Mouse (Mus musculus) megakaryocyte, embryonic 14.5 days (primary cell): ENCODE measurements around the gene Gjd3. TPM values are rescaled to one million over a fixed set of nuclear protein-coding genes. Genes with fewer than 3 reads are reported as not detected.
"Not testable (repeated sequence)": the region's sequence is repeated elsewhere in the genome, so short reads cannot be mapped to it uniquely, and the experiment has no call there.

ENCODE experiments used
- H3K27me3 ChIP-seq: replicated peaks from 2 replicates; pipeline ENCODE3; 2012; ENCODE audit warnings: inconsistent platforms
- H3K36me3 ChIP-seq: replicated peaks from 2 replicates; pipeline ENCODE3; 2012; ENCODE audit warnings: low read length, inconsistent platforms, mixed read lengths
- H3K4me1 ChIP-seq: 2 replicates; pipeline ENCODE4 v1.6.1; 2012; ENCODE audit warnings: inconsistent platforms
- H3K4me3 ChIP-seq: replicated peaks from 2 replicates; pipeline ENCODE3; 2012; ENCODE audit warnings: moderate library complexity, mild to moderate bottlenecking, inconsistent platforms
- H3K9me3 ChIP-seq: 2 replicates; pipeline ENCODE4 v1.6.1; 2012; ENCODE audit warnings: inconsistent platforms
- FLI1 ChIP-seq: IDR thresholded peaks from 2 replicates; pipeline ENCODE4 v1.6.1; 2012; ENCODE audit warnings: low read length, inconsistent platforms, mixed read lengths
- GATA1 ChIP-seq: IDR thresholded peaks from 3 replicates; pipeline ENCODE4 v1.6.1; 2012; ENCODE audit warnings: mixed read lengths, low read length, inconsistent platforms, borderline replicate concordance
- polyA plus RNA-seq: library from polyadenylated mRNA; stranded (reverse); fragments of >175 nt; gene quantifications from 2 replicates; pipeline ENCODE4 v1.2.3, GENCODE M21; 2012; ENCODE audit warnings: low replicate concordance; ENCODE audit not compliant: insufficient read depth

Gene Gjd3
- polyA plus RNA-seq, 1 experiment = not detected

GRCm38 (mm10) chr11:99010706-99011105 is 27.9 kb upstream of the Gjd3 start:
- Histone ChIP-seq H3K4me3 (no peak overlapping the region), H3K36me3 (peaks cover 96% of the 10 kb centered on the region), H3K9me3 (no peaks in the 10 kb centered on the region), H3K4me1 (no peaks in the 10 kb centered on the region), H3K27me3 (no peaks in the 10 kb centered on the region)
- TF ChIP-seq GATA1 (no peak), FLI1 (no peak)

DNA sequence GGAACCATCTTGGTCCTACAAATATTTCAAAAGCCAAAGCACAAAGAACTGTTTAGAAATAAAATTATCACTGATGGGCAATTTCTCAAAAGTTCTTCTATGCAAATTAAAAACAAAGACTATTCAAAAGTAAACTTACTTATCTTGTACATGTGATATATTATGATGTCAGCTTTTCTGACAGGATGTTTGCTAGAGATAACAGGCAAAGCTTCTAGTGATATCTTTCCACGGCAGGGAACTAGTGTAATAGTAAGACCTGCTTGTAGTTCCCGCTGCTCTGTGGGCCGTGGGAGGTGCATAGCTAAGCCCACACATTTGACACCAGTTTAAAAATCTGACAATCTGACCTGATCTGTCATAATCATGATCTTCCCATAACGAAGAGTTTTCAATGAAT is 27.3 kb upstream of the Gjd3 start:
- Histone ChIP-seq H3K4me3 (no peak overlapping the region), H3K27me3 (no peaks in the 10 kb centered on the region), H3K36me3 (peaks cover 96% of the 10 kb centered on the region), H3K4me1 (no peaks in the 10 kb centered on the region), H3K9me3 (no peaks in the 10 kb centered on the region)
- TF ChIP-seq FLI1 (no peak), GATA1 (no peak)

- H3K4me1 ChIP-seq = no peaks in the 10 kb centered on the region
- no peak overlapping the region for H3K4me3 ChIP-seq
- peaks cover 96% of the 10 kb centered on the region for H3K36me3 ChIP-seq
- H3K27me3 ChIP-seq = no peaks in the 10 kb centered on the region
- no peak for TF ChIP-seq GATA1
- TF ChIP-seq FLI1 = no peak
- H3K9me3 ChIP-seq = no peaks in the 10 kb centered on the region
Measured at GRCm38 (mm10) chr11:99006788-99007187, 24.0 kb upstream of the Gjd3 start.

- Histone ChIP-seq H3K9me3 (no peaks in the 10 kb centered on the region), H3K27me3 (no peaks in the 10 kb centered on the region), H3K36me3 (peaks cover 98% of the 10 kb centered on the region), H3K4me3 (no peak overlapping the region), H3K4me1 (no peaks in the 10 kb centered on the region)
- no peak for TF ChIP-seq FLI1
- no peak for TF ChIP-seq GATA1
Measured at GRCm38 (mm10) chr11:98999243-98999642, 16.4 kb upstream of the Gjd3 start.

DNA sequence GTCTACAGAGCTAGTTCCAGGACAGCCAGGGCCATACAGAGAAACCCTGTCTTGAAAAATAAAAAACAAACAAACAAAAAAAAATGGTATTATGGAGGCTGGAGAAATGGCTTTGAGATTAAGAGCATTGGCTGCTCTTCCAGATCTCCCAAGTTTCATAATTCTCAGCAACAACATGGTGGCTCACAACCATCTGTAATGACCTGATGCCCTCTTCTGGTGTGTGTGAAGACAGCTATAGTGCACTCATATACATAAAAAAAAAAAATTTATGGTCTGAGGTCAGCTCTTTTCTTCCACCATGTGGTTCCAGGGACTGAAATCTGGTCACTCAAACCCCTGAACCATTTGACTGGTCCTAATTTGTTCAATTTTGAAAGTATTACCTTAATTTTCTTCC is 16.0 kb upstream of the Gjd3 start:
- H3K36me3 ChIP-seq = peaks cover 98% of the 10 kb centered on the region
- H3K4me1 ChIP-seq = no peaks in the 10 kb centered on the region
- TF ChIP-seq GATA1 = no peak
- TF ChIP-seq FLI1 = no peak
- H3K9me3 ChIP-seq = no peaks in the 10 kb centered on the region
- no peak overlapping the region for H3K4me3 ChIP-seq
- H3K27me3 ChIP-seq = no peaks in the 10 kb centered on the region

DNA sequence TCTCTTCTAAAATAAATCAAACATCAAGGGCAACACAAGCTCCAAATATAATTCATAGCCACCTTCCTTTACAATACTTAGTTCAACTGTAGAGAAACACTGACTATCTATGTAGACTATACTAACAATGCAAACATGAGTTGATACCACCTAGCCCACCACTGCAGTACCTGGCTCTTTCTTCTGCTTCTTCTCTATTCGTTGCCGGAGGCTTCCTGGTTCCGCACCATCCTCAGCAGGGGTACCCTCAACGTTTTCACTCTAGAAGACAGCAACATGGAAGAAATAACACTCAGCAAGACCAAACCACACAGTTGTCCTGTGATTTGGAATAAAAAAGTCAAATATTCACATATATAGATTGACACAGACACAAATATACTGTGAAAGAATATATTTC is 14.8 kb upstream of the Gjd3 start:
- no peaks in the 10 kb centered on the region for H3K9me3 ChIP-seq
- no peaks in the 10 kb centered on the region for H3K27me3 ChIP-seq
- H3K4me1 ChIP-seq = no peaks in the 10 kb centered on the region
- H3K4me3 ChIP-seq = no peak overlapping the region
- TF ChIP-seq GATA1 (no peak), FLI1 (no peak)
- peaks cover 98% of the 10 kb centered on the region for H3K36me3 ChIP-seq

GRCm38 (mm10) chr11:98995987-98996386 is 13.2 kb upstream of the Gjd3 start:
- Histone ChIP-seq H3K4me1 (no peaks in the 10 kb centered on the region), H3K4me3 (no peak overlapping the region), H3K27me3 (no peaks in the 10 kb centered on the region), H3K36me3 (peaks cover 97% of the 10 kb centered on the region), H3K9me3 (no peaks in the 10 kb centered on the region)
- TF ChIP-seq GATA1 (no peak), FLI1 (no peak)

GRCm38 (mm10) chr11:98990866-98991265 is 8.1 kb upstream of the Gjd3 start:
- H3K27me3 ChIP-seq = peaks cover 5% of the 10 kb centered on the region
- no peak overlapping the region for H3K4me3 ChIP-seq
- no peaks in the 10 kb centered on the region for H3K9me3 ChIP-seq
- H3K4me1 ChIP-seq = no peaks in the 10 kb centered on the region
- TF ChIP-seq GATA1 (no peak), FLI1 (no peak)
- peaks cover 71% of the 10 kb centered on the region for H3K36me3 ChIP-seq

GRCm38 (mm10) chr11:98988260-98988659 is 5.4 kb upstream of the Gjd3 start:
- not testable (repeated sequence) for H3K4me1 ChIP-seq, H3K4me3 ChIP-seq, H3K9me3 ChIP-seq
- peaks cover 29% of the 10 kb centered on the region for H3K27me3 ChIP-seq
- peaks cover 45% of the 10 kb centered on the region for H3K36me3 ChIP-seq

GRCm38 (mm10) chr11:98985542-98985941 is 2.7 kb upstream of the Gjd3 start:
- H3K4me3 ChIP-seq = no peak overlapping the region
- H3K4me1 ChIP-seq = peaks cover 18% of the 10 kb centered on the region
- H3K27me3 ChIP-seq = peaks cover 56% of the 10 kb centered on the region
- H3K9me3 ChIP-seq = no peaks in the 10 kb centered on the region
- peaks cover 21% of the 10 kb centered on the region for H3K36me3 ChIP-seq
- TF ChIP-seq GATA1 = no peak

- Histone ChIP-seq H3K27me3 (peaks cover 74% of the 10 kb centered on the region), H3K4me1 (peaks cover 18% of the 10 kb centered on the region)
- no peak for TF ChIP-seq GATA1
- TF ChIP-seq FLI1 = no peak
Measured at GRCm38 (mm10) chr11:98983551-98983950, 735 bp upstream of the Gjd3 start.

More at GRCm38 (mm10) chr11:98983551-98983950, 735 bp upstream of the Gjd3 start:
- Histone ChIP-seq H3K36me3 (peaks cover 6% of the 10 kb centered on the region), H3K4me3 (no peak overlapping the region), H3K9me3 (no peaks in the 10 kb centered on the region)
